Mouse (Mus musculus): ENCODE measurements around the gene Opcml. TPM values are rescaled to one million over a fixed set of nuclear protein-coding genes. Genes with fewer than 3 reads are reported as not detected.

Opcml gene
- polyA plus RNA-seq, 1 experiment from 2014 or later: 9.4 TPM

DNA sequence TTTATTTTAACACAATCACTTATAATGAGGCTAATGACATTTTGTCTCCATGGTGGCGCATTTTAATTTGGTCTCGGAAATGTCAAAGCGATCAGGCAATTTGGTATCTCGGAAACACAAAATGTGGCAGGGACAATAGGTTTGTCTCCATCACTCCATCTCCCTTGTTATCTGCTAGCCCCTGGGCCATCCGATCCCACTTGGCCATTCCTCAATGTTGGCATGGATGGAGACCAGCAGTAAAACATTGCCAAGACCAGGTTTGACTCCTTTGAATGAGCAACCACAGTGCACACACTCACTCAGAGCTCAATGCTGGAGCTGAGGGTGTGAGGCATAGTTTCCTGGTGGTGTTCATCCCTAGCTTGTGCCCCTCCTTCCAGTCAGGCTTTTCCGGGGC, 32.1 kb downstream of the Opcml start:
- ATAC-seq (ENCODE audit: insufficient read depth) (no peak), DNase-seq (no peak)
- no peaks in the 10 kb centered on the region for H3K9me3 ChIP-seq (ENCODE audit: low read depth, low read length)
- no peak overlapping the region for H3K27ac ChIP-seq (ENCODE audit: low read depth)
- no peaks in the 10 kb centered on the region for H3K4me1 ChIP-seq (ENCODE audit: insufficient read depth)
- no peaks in the 10 kb centered on the region for H3K27me3 ChIP-seq (ENCODE audit: insufficient read depth, low read length)
- H3K4me2 ChIP-seq: no peak overlapping the region
- H3K36me3 ChIP-seq (ENCODE audit: insufficient read depth): no peaks in the 10 kb centered on the region
- H3K4me3 ChIP-seq (ENCODE audit: low read depth, low read length): no peak overlapping the region
- 80% methylated on average over 6 of the region's 6 CpGs for WGBS
- H3K9ac ChIP-seq: no peak overlapping the region
- TF ChIP-seq CTCF (IDR thresholded peaks at IDR 0.05; ENCODE audit: low read depth): no peak

DNA sequence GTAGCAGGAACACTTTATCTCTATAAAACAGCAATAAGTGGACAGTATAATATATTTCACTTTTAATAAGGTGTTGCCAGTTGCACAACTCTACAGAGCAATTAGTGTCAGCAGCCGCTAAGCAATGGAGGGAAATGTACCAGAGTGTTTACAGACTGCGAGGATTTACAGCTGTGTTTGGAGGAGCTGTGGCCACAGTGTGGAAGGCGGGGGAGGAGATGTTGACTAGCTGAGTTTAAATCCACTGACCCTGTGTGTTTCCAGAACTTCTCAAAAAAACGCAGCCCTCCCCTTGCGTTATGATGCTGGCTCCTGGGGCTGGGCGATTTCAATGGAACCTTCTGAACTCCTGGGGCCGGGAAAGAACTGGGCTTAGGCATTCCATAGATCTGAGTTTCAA, 33.8 kb downstream of the Opcml start:
- H3K4me1 ChIP-seq (ENCODE audit: insufficient read depth): no peaks in the 10 kb centered on the region
- H3K27ac ChIP-seq (ENCODE audit: low read depth): no peak overlapping the region
- H3K9me3 ChIP-seq (ENCODE audit: low read depth, low read length): no peaks in the 10 kb centered on the region
- H3K4me3 ChIP-seq (ENCODE audit: low read depth, low read length): no peak overlapping the region
- no peak for TF ChIP-seq CTCF (IDR thresholded peaks at IDR 0.05; ENCODE audit: low read depth)
- WGBS: 33% methylated on average over 7 of the region's 7 CpGs
- no peaks in the 10 kb centered on the region for H3K27me3 ChIP-seq (ENCODE audit: insufficient read depth, low read length)
- ATAC-seq (ENCODE audit: insufficient read depth): no peak
- H3K9ac ChIP-seq: no peak overlapping the region
- H3K4me2 ChIP-seq: no peak overlapping the region
- peak; percentile 18 for DNase-seq
- no peaks in the 10 kb centered on the region for H3K36me3 ChIP-seq (ENCODE audit: insufficient read depth)

DNA sequence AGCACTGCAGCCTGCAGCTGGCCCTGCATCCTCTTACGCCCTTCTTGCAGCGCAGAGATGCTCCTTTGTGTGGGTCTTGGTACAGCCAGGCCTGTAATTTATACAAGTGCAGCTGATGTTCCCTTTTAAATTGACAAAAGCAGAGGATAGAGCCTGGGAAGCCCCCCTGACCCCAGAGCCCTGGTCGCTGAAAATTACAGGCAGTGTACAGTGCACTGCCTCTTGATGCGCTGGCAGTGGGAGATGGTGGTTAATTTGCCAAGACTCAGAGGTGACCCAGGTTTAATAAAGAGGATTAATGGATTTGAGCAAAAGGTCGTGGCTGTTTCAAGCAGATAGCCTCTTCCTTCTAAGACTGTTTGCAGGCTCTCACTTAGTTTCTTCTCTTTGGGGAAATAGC, 39.9 kb downstream of the Opcml start:
- DNase-seq (no peak), ATAC-seq (ENCODE audit: insufficient read depth) (no peak)
- no peaks in the 10 kb centered on the region for H3K27me3 ChIP-seq (ENCODE audit: insufficient read depth, low read length)
- no peaks in the 10 kb centered on the region for H3K9me3 ChIP-seq (ENCODE audit: low read depth, low read length)
- H3K9ac ChIP-seq: no peak overlapping the region
- no peak overlapping the region for H3K4me3 ChIP-seq (ENCODE audit: low read depth, low read length)
- H3K4me1 ChIP-seq (ENCODE audit: insufficient read depth): no peaks in the 10 kb centered on the region
- H3K36me3 ChIP-seq (ENCODE audit: insufficient read depth): no peaks in the 10 kb centered on the region
- 65% methylated on average over 5 of the region's 5 CpGs for WGBS
- H3K4me2 ChIP-seq: no peak overlapping the region
- no peak overlapping the region for H3K27ac ChIP-seq (ENCODE audit: low read depth)
- TF ChIP-seq CTCF (IDR thresholded peaks at IDR 0.05; ENCODE audit: low read depth): no peak

DNA sequence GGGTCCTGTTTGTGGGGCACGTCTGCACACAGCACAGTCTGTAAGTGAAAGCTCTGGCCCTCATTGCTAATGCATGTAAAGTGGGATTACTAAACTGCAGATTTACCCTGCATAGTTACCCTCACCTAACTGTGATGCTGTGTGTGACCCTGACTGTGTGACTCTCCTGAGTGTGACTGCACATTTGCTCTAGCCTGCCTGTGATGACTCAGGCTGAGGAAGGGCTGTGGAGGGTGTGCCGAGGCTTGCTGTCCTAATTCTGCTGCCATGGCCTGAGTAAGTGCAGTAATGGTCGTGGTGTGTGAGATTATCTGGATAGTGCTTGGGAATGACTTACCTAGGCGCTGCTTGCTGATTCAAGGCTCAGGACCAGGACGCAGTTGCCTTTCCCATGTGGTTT, 52.2 kb downstream of the Opcml start:
- H3K27ac ChIP-seq (ENCODE audit: low read depth): no peak overlapping the region
- H3K4me3 ChIP-seq (ENCODE audit: low read depth, low read length): no peak overlapping the region
- no peaks in the 10 kb centered on the region for H3K4me1 ChIP-seq (ENCODE audit: insufficient read depth)
- no peak overlapping the region for H3K4me2 ChIP-seq
- no peak for TF ChIP-seq CTCF (IDR thresholded peaks at IDR 0.05; ENCODE audit: low read depth)
- ATAC-seq (ENCODE audit: insufficient read depth) (no peak), DNase-seq (no peak)
- 68% methylated on average over 5 of the region's 5 CpGs for WGBS
- H3K9me3 ChIP-seq (ENCODE audit: low read depth, low read length): no peaks in the 10 kb centered on the region
- H3K36me3 ChIP-seq (ENCODE audit: insufficient read depth): no peaks in the 10 kb centered on the region
- no peaks in the 10 kb centered on the region for H3K27me3 ChIP-seq (ENCODE audit: insufficient read depth, low read length)
- no peak overlapping the region for H3K9ac ChIP-seq

DNA sequence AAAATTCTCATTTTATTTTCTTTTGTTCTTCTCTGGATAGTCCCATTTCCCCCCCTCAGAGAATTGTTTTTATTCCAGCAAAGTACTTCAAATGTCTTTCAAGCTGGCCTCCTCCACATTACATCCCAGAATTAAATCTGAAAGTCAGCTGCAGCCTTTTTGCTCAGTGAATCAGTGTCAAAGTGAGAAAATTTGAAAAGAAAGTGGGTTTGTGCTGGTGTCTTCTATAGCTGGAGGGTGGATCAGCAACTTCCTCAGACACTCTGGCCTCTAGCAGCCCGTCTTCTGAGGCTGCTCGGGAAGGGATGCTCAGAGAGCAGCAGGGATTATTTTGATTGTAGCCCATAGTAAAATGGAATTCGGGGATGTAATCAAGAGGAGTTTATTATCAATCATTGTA, 81.0 kb downstream of the Opcml start:
- Histone ChIP-seq H3K4me1 (ENCODE audit: insufficient read depth) (no peaks in the 10 kb centered on the region), H3K4me3 (ENCODE audit: low read depth, low read length) (no peak overlapping the region), H3K4me2 (no peak overlapping the region), H3K27ac (ENCODE audit: low read depth) (no peak overlapping the region), H3K27me3 (ENCODE audit: insufficient read depth, low read length) (no peaks in the 10 kb centered on the region), H3K9ac (no peak overlapping the region), H3K9me3 (ENCODE audit: low read depth, low read length) (no peaks in the 10 kb centered on the region), H3K36me3 (ENCODE audit: insufficient read depth) (no peaks in the 10 kb centered on the region)
- 62% methylated on average over 3 of the region's 3 CpGs for WGBS
- ATAC-seq (ENCODE audit: insufficient read depth) (no peak), DNase-seq (no peak)
- no peak for TF ChIP-seq CTCF (IDR thresholded peaks at IDR 0.05; ENCODE audit: low read depth)

DNA sequence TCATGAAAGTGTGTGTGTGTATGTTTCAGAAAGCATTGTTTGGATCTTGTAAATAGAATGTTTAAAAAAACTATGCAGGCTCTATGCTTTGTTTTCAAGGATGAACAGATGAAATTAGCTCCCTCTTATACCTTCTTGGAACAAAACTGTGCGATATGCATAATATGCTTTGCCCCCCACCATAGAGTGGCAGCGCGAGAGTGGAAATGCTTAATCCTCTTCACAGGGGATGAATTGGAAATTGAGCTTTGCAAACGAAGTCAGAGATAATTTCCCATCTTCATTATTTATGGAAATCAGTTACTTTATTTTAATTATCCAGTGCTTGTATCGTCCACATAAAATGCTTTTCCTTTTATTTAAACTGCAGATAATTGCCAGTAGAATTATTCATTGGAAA, 99.1 kb downstream of the Opcml start:
- TF ChIP-seq CTCF (IDR thresholded peaks at IDR 0.05; ENCODE audit: low read depth): no peak
- Histone ChIP-seq H3K9me3 (ENCODE audit: low read depth, low read length) (no peaks in the 10 kb centered on the region), H3K27me3 (ENCODE audit: insufficient read depth, low read length) (no peaks in the 10 kb centered on the region), H3K9ac (no peak overlapping the region), H3K4me3 (ENCODE audit: low read depth, low read length) (no peak overlapping the region), H3K4me1 (ENCODE audit: insufficient read depth) (no peaks in the 10 kb centered on the region), H3K36me3 (ENCODE audit: insufficient read depth) (no peaks in the 10 kb centered on the region), H3K27ac (ENCODE audit: low read depth) (no peak overlapping the region), H3K4me2 (no peak overlapping the region)
- ATAC-seq (ENCODE audit: insufficient read depth) (no peak), DNase-seq (no peak)
- 78% methylated on average over 5 of the region's 5 CpGs for WGBS

DNA sequence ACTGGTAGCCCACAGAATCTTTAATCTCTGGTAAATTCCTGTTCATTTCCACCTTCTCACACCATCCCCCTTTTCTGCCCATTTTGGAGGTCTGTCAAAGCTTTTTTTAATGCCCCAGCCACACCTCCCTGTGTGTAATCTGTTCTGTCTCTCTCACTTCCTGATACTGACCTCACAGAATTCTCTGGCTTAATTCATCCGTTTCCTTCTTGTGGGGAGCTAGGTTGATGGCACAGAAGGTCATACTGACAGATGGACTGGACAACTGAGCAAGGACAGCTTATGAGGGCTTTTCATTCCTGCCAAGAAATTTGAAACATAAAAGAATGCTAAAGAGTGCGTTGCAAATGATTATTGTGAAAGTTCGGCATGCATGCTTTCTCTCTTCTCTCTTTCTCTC, 126.7 kb downstream of the Opcml start:
- DNase-seq (peak; percentile 14), ATAC-seq (ENCODE audit: insufficient read depth) (no peak)
- no peak overlapping the region for H3K4me2 ChIP-seq
- no peaks in the 10 kb centered on the region for H3K4me1 ChIP-seq (ENCODE audit: insufficient read depth)
- no peaks in the 10 kb centered on the region for H3K9me3 ChIP-seq (ENCODE audit: low read depth, low read length)
- no peaks in the 10 kb centered on the region for H3K27me3 ChIP-seq (ENCODE audit: insufficient read depth, low read length)
- no peak overlapping the region for H3K9ac ChIP-seq
- H3K27ac ChIP-seq (ENCODE audit: low read depth): no peak overlapping the region
- H3K36me3 ChIP-seq (ENCODE audit: insufficient read depth): no peaks in the 10 kb centered on the region
- TF ChIP-seq CTCF (IDR thresholded peaks at IDR 0.05; ENCODE audit: low read depth): no peak
- WGBS: 37% methylated on average over 3 of the region's 3 CpGs
- H3K4me3 ChIP-seq (ENCODE audit: low read depth, low read length): no peak overlapping the region

DNA sequence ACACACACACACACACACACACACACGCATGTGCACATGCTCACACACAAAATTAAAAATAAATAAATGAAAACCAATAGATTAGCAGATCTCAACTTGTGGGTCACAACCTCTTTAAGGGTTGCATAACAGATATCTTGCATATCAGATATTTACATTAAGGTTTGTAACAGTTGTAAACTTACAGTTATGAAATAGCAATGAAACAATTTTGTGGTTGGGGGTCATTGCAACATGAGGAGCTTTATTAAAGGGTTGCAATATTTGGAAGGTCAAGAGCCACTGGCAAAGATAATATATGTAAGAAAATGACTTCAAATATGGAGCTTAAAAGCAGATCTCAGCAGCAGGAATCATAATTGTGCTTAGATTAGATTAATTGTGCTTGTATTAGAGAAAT, 132.9 kb downstream of the Opcml start:
- Histone ChIP-seq H3K9ac (no peak overlapping the region), H3K27me3 (ENCODE audit: insufficient read depth, low read length) (no peaks in the 10 kb centered on the region), H3K4me2 (no peak overlapping the region), H3K36me3 (ENCODE audit: insufficient read depth) (no peaks in the 10 kb centered on the region), H3K27ac (ENCODE audit: low read depth) (no peak overlapping the region), H3K4me3 (ENCODE audit: low read depth, low read length) (no peak overlapping the region), H3K9me3 (ENCODE audit: low read depth, low read length) (no peaks in the 10 kb centered on the region), H3K4me1 (ENCODE audit: insufficient read depth) (no peaks in the 10 kb centered on the region)
- 59% methylated on average over 1 of the region's 1 CpGs for WGBS
- DNase-seq: no peak
- no peak for ATAC-seq (ENCODE audit: insufficient read depth)
- TF ChIP-seq CTCF (IDR thresholded peaks at IDR 0.05; ENCODE audit: low read depth): no peak

All from lung, embryonic 14.5 days (tissue).